Mouse (Mus musculus) hindbrain, embryonic 14.5 days (tissue): ENCODE results near the gene Mapk1ip1. TPM values are rescaled to one million over a fixed set of nuclear protein-coding genes. Genes with fewer than 3 reads are reported as not detected.

ENCODE experiments used
- ATAC-seq: fragments of 200-750 bp; cut with Nextera tagmentation; 2 replicates; pipeline ENCODE4 v1.8.0; 2017; ENCODE audit warnings: moderate number of reproducible peaks, mild to moderate bottlenecking, moderate TSS enrichment, moderate library complexity; ENCODE audit not compliant: low FRiP score
- DNase-seq: peaks from one replicate; pipeline ENCODE4 v3.0.0-alpha.2; 2015; ENCODE audit warnings: low spot score
- H3K27ac ChIP-seq: fragments of 300-500 bp; sonication (generic); 2 replicates; pipeline ENCODE4 v1.5.1; 2014; ENCODE audit warnings: mild to moderate bottlenecking, moderate library complexity
- H3K27me3 ChIP-seq: fragments of 300-500 bp; sonication (generic); 2 replicates; pipeline ENCODE4 v1.6.1; 2014; ENCODE audit warnings: mild to moderate bottlenecking, low read length, mixed read lengths; ENCODE audit not compliant: control insufficient read depth, insufficient read depth
- H3K36me3 ChIP-seq: fragments of 300-500 bp; sonication (generic); replicated peaks from 2 replicates; pipeline ENCODE4 v1.6.1; 2014; ENCODE audit not compliant: control insufficient read depth, insufficient read depth
- H3K4me1 ChIP-seq: fragments of 300-500 bp; sonication (generic); replicated peaks from 2 replicates; pipeline ENCODE4 v1.6.1; 2014; ENCODE audit warnings: antibody characterized with exemption, low read length, mixed read lengths; ENCODE audit not compliant: control insufficient read depth, insufficient read depth
- H3K4me2 ChIP-seq: fragments of 300-500 bp; sonication (generic); replicated peaks from 2 replicates; pipeline ENCODE4 v1.6.1; 2014; ENCODE audit warnings: mild to moderate bottlenecking, moderate library complexity
- H3K4me3 ChIP-seq: fragments of 300-500 bp; sonication (generic); replicated peaks from 2 replicates; pipeline ENCODE4 v1.5.1; 2014; ENCODE audit warnings: mild to moderate bottlenecking, low read length
- H3K9ac ChIP-seq: fragments of 300-500 bp; sonication (generic); 2 replicates; pipeline ENCODE4 v1.6.1; 2014
- H3K9me3 ChIP-seq: fragments of 300-500 bp; sonication (generic); 2 replicates; pipeline ENCODE4 v1.6.1; 2016; ENCODE audit warnings: low read length; ENCODE audit not compliant: control insufficient read depth
- WGBS: fragments of 180-500 bp; shearing (Covaris S2); extraction: QIAGEN DNeasy Blood & Tissue Kit; methylation state at CpG from one replicate; pipeline ENCODE4 v1.1.7; 2014; 5-methylcytosine and 5-hydroxymethylcytosine counted together
- polyA plus RNA-seq: library from polyadenylated mRNA; unstranded; fragments of >200 nt; fragmentation: Nextera tagmentation; extraction: Ambion mirVana; gene quantifications from 2 replicates; pipeline ENCODE4 v1.2.1, GENCODE M21; 2014

The Mapk1ip1 gene
- 30.3 and 32.7 TPM in 2 replicates for polyA plus RNA-seq

DNA sequence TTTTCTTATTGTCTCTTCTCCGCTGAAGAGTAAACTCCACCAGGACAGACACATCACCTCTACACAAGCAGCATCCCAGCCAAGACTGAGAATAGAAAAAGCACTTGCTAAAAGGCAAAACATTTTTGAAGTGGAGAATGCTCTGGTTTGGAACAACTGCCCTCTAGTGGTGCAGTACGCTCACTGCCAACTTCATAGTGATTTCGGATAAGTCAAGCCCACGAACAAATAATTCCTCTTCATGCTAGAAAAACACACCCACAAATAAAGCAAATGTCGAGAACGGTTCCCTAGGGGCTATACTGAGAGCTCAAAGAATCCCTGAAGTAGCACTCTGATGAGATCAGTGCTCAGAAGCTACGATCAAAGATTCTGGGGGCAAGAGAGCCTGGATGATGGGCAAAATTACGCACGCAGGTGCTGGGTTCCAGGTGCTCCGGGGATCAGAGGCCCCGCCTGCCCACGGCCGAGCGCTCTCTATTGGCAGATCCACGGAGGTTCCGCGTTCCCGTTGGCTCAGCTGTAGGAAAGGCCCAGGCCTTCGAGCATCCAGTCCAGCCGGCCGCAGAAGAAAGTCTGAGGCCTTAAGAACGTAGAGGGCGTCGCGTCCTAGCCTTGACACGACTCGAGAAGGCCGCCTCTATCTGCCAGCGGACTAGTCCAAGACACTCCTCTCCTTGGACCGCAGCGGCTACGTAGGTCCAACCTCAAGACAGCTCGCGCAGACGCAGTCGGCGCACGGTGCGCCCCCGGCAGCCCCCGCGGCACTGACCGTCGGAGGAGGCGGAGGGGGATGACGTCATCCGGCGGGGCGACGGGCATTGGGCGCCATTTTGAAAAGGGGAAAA, at the start of gene Mapk1ip1, which contains the start of gene Ppp2r2d:
Mapk1ip1 (minus strand) TSS at position 730 of the 848 bp plus-strand sequence.
Ppp2r2d (plus strand) TSS at position 536 of the 848 bp plus-strand sequence.
- Histone ChIP-seq H3K4me3 (peak within 1 kb of the TSS; percentile 99), H3K9me3 (no peaks in the 10 kb centered on the region)
- under 1% methylated on average over 49 of the region's 51 CpGs for WGBS

DNA sequence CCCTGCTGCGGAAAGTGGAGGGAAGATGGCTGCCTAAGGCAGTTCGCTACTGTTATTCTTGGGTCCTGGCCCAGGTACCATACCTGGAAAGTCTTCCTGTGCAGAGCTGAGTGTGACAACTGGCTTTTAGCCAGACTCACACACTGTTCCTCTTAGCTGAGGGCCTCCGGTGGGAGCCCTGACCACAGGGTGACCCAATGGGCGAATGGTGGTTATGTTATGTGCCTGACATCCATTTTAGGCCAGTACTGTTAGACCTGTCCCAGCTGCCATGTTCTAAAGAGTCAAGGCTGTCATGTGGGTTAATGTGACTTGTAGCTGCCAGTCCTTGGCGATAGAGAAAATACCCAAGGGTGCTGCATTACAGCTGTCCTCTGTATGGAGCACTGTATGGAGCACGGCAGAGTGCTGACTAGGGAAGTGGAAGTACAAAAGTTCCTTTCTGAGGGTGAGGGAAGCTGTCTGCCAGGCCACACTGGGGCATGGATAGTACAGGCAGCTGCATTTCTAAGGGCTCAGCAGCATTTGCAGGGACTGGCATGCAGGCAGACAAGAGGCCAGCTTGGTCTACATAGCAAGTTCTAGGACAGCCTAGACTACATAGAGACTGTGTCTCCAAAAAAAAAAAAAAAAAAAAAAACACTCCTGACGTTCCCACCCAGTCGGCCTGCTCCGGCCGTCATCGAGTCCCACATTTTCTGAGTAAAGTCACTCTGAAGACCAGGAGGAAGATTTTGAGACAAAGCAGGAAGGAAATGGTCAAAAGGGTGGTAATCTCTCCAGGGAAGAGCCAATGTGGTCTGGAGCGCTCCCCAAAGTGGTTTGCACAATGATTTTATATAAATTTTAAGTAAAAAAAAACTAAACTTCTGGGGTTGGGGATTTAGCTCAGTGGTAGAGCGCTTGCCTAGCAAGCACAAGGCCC, 39.6 kb upstream of the Mapk1ip1 start:
- WGBS: 86% methylated on average over 12 of the region's 13 CpGs
- H3K27me3 ChIP-seq: no peaks in the 10 kb centered on the region
- H3K27ac ChIP-seq: no peak overlapping the region
- no peak for ATAC-seq
- H3K9me3 ChIP-seq: no peaks in the 10 kb centered on the region
- no peak overlapping the region for H3K4me2 ChIP-seq
- no peak overlapping the region for H3K4me3 ChIP-seq
- no peak for DNase-seq
- H3K4me1 ChIP-seq: no peaks in the 10 kb centered on the region
- H3K9ac ChIP-seq: no peak overlapping the region
- peaks cover 39% of the 10 kb centered on the region for H3K36me3 ChIP-seq

More for the DNA sequence above, at the start of gene Mapk1ip1, which contains the start of gene Ppp2r2d:
- DNase-seq (peak; percentile 98), ATAC-seq (peak; percentile 91)
- H3K9ac ChIP-seq: peak within 1 kb of the TSS; percentile 96
- H3K4me2 ChIP-seq: peak within 1 kb of the TSS; percentile 74
- peaks cover 13% of the 10 kb centered on the region; the same call in 1 of the 2 replicates for H3K36me3 ChIP-seq
- peaks cover 64% of the 10 kb centered on the region for H3K4me1 ChIP-seq
- H3K27ac ChIP-seq: peak within 1 kb of the TSS; percentile 96
- H3K27me3 ChIP-seq: no peaks in the 10 kb centered on the region

DNA sequence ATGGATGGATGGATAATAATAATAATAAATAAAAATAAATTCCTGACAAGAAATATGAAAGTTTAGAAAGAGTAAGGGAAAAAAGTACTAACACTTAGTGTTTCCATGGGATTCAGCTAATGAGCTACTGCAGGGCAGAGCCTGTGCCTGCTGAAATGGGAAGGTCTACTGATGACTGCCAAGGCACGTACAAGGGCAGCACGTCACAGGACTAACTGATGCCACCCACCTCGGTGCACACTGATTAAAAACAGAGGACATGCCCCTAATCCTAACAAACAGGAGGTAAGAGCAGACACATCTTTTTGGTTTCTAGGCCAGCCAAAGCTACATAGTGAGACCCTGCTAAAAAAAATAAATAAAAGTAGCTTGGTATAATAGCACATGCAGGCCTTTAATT, 37.7 kb upstream of the Mapk1ip1 start:
- no peak overlapping the region for H3K9ac ChIP-seq
- DNase-seq: no peak
- no peaks in the 10 kb centered on the region for H3K9me3 ChIP-seq
- no peak overlapping the region for H3K27ac ChIP-seq
- no peak overlapping the region for H3K4me2 ChIP-seq
- H3K27me3 ChIP-seq: no peaks in the 10 kb centered on the region
- no peaks in the 10 kb centered on the region for H3K4me1 ChIP-seq
- no peak for ATAC-seq
- WGBS: 97% methylated on average over 3 of the region's 3 CpGs
- H3K36me3 ChIP-seq: peaks cover 58% of the 10 kb centered on the region
- no peak overlapping the region for H3K4me3 ChIP-seq

DNA sequence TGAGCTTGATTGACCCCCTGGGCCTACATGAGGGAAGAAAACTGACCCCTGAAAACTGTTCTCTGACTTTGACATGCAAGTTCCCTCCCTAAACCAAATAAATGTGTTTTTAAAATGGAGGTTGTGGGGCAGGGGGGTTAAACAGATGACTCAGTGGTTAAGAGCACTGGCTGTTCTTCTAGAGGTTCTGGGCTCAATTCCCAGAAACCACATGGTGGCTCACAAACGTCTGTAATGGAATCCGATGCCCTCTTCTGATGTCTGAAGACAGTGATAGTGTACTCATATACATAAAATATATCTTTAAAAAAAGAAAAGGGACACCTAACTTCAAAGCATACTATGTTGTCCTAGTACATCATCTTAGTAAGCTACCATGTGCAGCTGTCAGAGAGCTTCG, 29.0 kb upstream of the Mapk1ip1 start:
- Histone ChIP-seq H3K27ac (no peak overlapping the region), H3K36me3 (peaks cover 99% of the 10 kb centered on the region), H3K4me2 (no peak overlapping the region), H3K9me3 (no peaks in the 10 kb centered on the region), H3K4me3 (no peak overlapping the region), H3K4me1 (no peaks in the 10 kb centered on the region), H3K9ac (no peak overlapping the region), H3K27me3 (no peaks in the 10 kb centered on the region)
- WGBS: 79% methylated on average over 3 of the region's 3 CpGs
- ATAC-seq: no peak
- DNase-seq: no peak

DNA sequence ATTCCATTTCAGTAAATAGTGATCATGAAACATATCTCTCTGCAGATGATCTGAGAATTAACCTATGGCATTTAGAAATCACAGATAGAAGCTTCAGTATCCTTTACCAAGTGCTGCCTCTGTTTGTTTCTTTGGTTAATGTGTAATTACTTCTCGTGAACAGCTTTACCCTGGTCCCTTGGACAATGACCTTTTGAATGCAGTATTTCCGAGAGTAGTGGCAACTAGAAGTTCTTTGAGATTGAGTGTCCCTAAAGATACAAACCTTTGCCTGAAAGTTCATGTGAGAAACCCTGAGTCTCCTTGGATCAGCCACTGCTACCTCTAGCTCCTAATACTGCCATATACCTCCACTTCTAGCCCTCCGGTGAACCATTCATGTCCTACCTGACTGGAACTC, 26.9 kb upstream of the Mapk1ip1 start:
- DNase-seq (no peak), ATAC-seq (no peak)
- Histone ChIP-seq H3K4me2 (no peak overlapping the region), H3K27me3 (no peaks in the 10 kb centered on the region), H3K9me3 (no peaks in the 10 kb centered on the region), H3K4me3 (no peak overlapping the region), H3K4me1 (no peaks in the 10 kb centered on the region), H3K27ac (no peak overlapping the region), H3K9ac (no peak overlapping the region), H3K36me3 (peaks cover 99% of the 10 kb centered on the region)
- 77% methylated on average over 3 of the region's 3 CpGs for WGBS

DNA sequence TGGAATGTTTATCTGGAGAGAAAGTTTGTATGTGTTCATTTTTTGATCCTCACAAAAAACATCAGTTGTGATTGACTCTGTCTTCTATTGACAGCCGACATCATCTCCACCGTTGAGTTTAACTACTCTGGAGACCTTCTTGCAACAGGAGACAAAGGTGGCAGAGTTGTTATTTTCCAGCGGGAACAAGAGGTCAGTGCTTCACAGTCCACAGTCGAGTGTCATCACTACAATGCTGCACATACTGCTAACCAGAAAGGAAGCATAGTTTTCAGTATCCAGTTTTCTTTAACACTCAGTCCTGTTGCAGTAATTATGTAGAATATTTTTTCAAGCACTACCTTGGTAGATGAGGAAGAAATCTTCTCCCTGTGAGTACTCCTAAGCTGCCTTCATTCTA, 22.2 kb upstream of the Mapk1ip1 start:
- Histone ChIP-seq H3K4me3 (no peak overlapping the region), H3K27me3 (no peaks in the 10 kb centered on the region), H3K9me3 (no peaks in the 10 kb centered on the region), H3K4me1 (no peaks in the 10 kb centered on the region), H3K9ac (no peak overlapping the region), H3K27ac (no peak overlapping the region), H3K4me2 (no peak overlapping the region), H3K36me3 (peaks cover 67% of the 10 kb centered on the region)
- ATAC-seq: no peak
- 94% methylated on average over 4 of the region's 4 CpGs for WGBS
- DNase-seq: no peak

DNA sequence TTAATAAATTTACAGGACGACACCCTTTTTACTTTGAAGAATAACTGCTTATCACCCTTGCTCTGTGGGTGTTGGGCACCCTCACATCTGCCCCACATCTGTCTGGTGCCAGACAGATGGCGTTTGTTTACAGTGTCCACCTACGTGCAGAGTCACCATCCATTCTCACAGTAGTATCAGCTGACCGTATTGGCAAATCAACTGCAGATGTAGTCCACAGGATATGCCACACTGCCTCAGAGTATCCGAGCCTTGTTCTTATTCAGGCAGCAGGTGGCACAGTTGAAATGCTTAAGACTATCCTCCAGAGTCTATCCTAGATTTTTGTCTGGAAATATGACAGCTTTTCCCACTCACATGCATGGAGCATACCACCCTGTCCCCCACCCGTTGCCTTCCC, 21.2 kb upstream of the Mapk1ip1 start:
- DNase-seq: no peak
- H3K27me3 ChIP-seq: no peaks in the 10 kb centered on the region
- H3K27ac ChIP-seq: no peak overlapping the region
- H3K36me3 ChIP-seq: peaks cover 57% of the 10 kb centered on the region
- no peak overlapping the region for H3K4me2 ChIP-seq
- ATAC-seq: no peak
- no peaks in the 10 kb centered on the region for H3K9me3 ChIP-seq
- no peaks in the 10 kb centered on the region for H3K4me1 ChIP-seq
- no peak overlapping the region for H3K4me3 ChIP-seq
- H3K9ac ChIP-seq: no peak overlapping the region
- 80% methylated on average over 6 of the region's 6 CpGs for WGBS

DNA sequence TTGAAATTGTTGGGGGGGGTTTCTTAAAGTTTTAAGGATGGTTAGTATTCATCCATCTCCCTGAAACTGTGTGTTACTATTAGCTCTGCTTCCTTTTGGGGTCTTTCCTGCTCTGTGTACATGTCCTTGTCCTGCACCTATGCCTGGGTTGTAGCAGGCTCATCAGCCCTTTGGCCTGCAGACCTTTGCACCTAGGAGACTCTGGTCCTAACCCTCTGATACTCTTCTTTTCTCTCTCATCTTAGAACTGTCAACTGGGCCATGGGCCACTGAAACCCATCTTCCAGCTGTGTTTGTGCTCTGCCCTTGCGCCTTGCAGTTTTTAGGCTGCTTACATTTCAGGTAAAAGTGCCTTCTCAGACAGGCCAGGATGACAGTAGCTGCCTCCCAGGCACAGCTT, 18.7 kb upstream of the Mapk1ip1 start:
- Histone ChIP-seq H3K36me3 (peaks cover 40% of the 10 kb centered on the region), H3K4me2 (no peak overlapping the region), H3K27ac (no peak overlapping the region), H3K4me3 (no peak overlapping the region), H3K4me1 (no peaks in the 10 kb centered on the region), H3K27me3 (no peaks in the 10 kb centered on the region), H3K9ac (no peak overlapping the region), H3K9me3 (no peaks in the 10 kb centered on the region)
- DNase-seq (no peak), ATAC-seq (no peak)
- 100% methylated on average over 1 of the region's 1 CpGs for WGBS

DNA sequence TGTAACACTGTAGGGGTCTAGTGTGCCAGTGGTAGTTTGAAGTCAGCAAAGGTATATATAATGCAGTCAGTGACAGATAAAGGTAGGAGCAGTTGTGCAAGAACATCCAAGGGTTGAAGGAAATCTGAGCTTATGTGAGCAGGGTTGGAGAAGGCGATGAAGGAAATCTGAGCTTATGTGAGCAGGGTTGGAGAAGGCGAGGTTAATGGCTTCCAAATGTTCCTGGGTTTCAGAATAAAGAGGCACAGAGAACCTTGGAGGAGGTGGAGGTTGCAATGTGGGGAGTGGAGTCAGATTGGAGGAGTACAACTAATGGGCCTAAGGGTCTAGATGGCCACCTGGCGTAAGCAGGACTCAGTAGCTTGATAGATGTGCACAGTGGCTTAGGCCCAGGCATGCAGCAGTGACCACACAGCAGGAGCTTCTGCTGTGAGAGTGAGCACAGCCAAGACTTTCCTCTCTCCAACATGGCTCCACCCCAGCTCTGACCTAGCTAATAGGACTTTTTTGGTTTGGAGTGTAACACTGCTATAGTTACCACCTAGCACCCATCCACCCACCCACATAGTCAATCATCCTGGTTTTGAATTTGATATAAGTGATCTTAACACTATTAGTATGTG, 18.0 kb upstream of the Mapk1ip1 start:
- DNase-seq: no peak
- no peak overlapping the region for H3K9ac ChIP-seq
- no peaks in the 10 kb centered on the region for H3K27me3 ChIP-seq
- peaks cover 33% of the 10 kb centered on the region for H3K36me3 ChIP-seq
- H3K9me3 ChIP-seq: no peaks in the 10 kb centered on the region
- no peaks in the 10 kb centered on the region for H3K4me1 ChIP-seq
- ATAC-seq: no peak
- H3K4me2 ChIP-seq: no peak overlapping the region
- H3K4me3 ChIP-seq: no peak overlapping the region
- WGBS: 84% methylated on average over 3 of the region's 3 CpGs
- H3K27ac ChIP-seq: no peak overlapping the region
